Mouse (Mus musculus) lung, postnatal 0 days (tissue): ENCODE measurements around the gene Sipa1l3. TPM values are rescaled to one million over a fixed set of nuclear protein-coding genes. Genes with fewer than 3 reads are reported as not detected.

ENCODE experiments used
- ATAC-seq: fragments of 200-750 bp; cut with Nextera tagmentation; 2 replicates; pipeline ENCODE4 v1.8.0; 2017; ENCODE audit warnings: moderate library complexity
- DNase-seq: peaks from one replicate; pipeline ENCODE4 v3.0.0-alpha.2; 2016; ENCODE audit warnings: low spot score
- H3K27ac ChIP-seq: fragments of 300-500 bp; sonication (generic); 2 replicates; pipeline ENCODE4 v1.5.1; 2014; ENCODE audit warnings: antibody characterized with exemption, mild to moderate bottlenecking, low read length, mixed read lengths
- H3K27me3 ChIP-seq: fragments of 300-500 bp; sonication (generic); replicated peaks from 2 replicates; pipeline ENCODE4 v1.6.1; 2014; ENCODE audit warnings: low read length, mixed read lengths; ENCODE audit not compliant: insufficient read depth
- H3K36me3 ChIP-seq: fragments of 300-500 bp; sonication (generic); 2 replicates; pipeline ENCODE4 v1.6.1; 2014; ENCODE audit warnings: low read length, mixed read lengths; ENCODE audit not compliant: insufficient read depth
- H3K4me1 ChIP-seq: fragments of 300-500 bp; sonication (generic); 2 replicates; pipeline ENCODE4 v1.6.1; 2014; ENCODE audit warnings: antibody characterized with exemption, low read depth, low read length, mixed read lengths; ENCODE audit not compliant: insufficient read depth
- H3K4me2 ChIP-seq: fragments of 300-500 bp; sonication (generic); replicated peaks from 2 replicates; pipeline ENCODE4 v1.6.1; 2014; ENCODE audit warnings: low read depth, mild to moderate bottlenecking, low read length, moderate library complexity, mixed read lengths
- H3K4me3 ChIP-seq: fragments of 300-500 bp; sonication (generic); 2 replicates; pipeline ENCODE4 v1.5.1; 2014; ENCODE audit warnings: low read depth, low read length
- H3K9ac ChIP-seq: fragments of 300-500 bp; sonication (generic); replicated peaks from 2 replicates; pipeline ENCODE4 v1.6.1; 2014; ENCODE audit warnings: low read depth, mild to moderate bottlenecking
- H3K9me3 ChIP-seq: fragments of 300-500 bp; sonication (generic); 2 replicates; pipeline ENCODE4 v1.6.1; 2016; ENCODE audit warnings: low read length, mixed read lengths
- CTCF ChIP-seq: IDR thresholded peaks from 2 replicates; pipeline ENCODE4 v1.5.1; 2016; ENCODE audit warnings: antibody characterized with exemption, mild to moderate bottlenecking
- EP300 ChIP-seq: IDR thresholded peaks from 2 replicates; pipeline ENCODE4 v1.6.1; 2016; ENCODE audit warnings: antibody characterized with exemption, mild to moderate bottlenecking, control low read depth
- WGBS: fragments of 180-500 bp; shearing (Covaris S2); extraction: QIAGEN DNeasy Blood & Tissue Kit; methylation state at CpG from one replicate; pipeline ENCODE4 v1.1.7; 2014; 5-methylcytosine and 5-hydroxymethylcytosine counted together
- polyA plus RNA-seq: library from polyadenylated mRNA; unstranded; fragments of >200 nt; fragmentation: Nextera tagmentation; extraction: Ambion mirVana; gene quantifications from 2 replicates; pipeline ENCODE4 v1.2.1, GENCODE M21; 2015

Gene Sipa1l3
- polyA plus RNA-seq, 1 experiment from 2014 or later: 18.5 TPM

DNA sequence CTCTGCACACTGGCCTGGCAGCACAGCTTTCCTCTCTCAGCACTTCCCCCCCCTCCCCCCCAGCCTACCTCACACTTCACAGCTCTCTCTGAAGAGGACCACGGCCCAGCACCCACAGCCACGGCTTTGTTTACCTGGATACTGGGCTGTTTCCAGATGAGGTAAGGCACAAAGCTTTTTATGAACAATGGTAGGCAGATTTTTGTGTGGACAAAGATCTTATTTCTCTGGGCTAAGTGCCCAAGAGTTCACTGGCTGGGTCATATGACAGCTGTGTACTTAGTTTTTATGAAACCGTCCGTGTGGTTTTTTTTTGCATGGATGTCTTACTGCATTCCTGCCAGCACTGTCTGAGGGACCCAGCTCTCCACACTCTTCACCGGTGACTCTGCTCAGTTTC lies 93.8 kb downstream of the Sipa1l3 start:
- Histone ChIP-seq H3K27ac (peak overlapping the region; percentile 82), H3K4me1 (peaks cover 25% of the 10 kb centered on the region), H3K9me3 (no peaks in the 10 kb centered on the region), H3K27me3 (no peaks in the 10 kb centered on the region), H3K4me3 (no peak overlapping the region), H3K9ac (no peak overlapping the region), H3K36me3 (no peaks in the 10 kb centered on the region), H3K4me2 (peak overlapping the region; percentile 31; the same call in 1 of the 2 replicates)
- 10% methylated on average over 5 of the region's 5 CpGs for WGBS
- ATAC-seq (peak; percentile 88), DNase-seq (peak; percentile 94)
- TF ChIP-seq CTCF (peak; percentile 56), EP300 (peak; percentile 62)

DNA sequence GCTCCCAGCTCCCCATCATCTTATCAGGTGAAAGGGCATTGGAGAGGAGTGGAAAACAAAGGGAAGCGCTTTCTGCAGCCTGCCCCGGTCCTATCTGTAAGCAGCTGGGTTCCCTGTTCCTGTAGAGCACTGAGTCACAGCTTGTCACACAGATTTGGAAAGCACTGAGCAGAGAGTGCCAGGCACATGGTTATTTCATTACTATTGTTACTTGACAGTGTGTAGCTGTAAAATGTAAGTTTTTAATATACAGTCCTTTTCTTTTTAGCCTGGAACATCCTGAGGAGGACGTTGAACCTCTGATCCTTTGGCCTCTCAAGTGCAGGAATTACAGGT lies 96.6 kb downstream of the Sipa1l3 start:
- H3K36me3 ChIP-seq: no peaks in the 10 kb centered on the region
- no peak for ATAC-seq
- no peaks in the 10 kb centered on the region for H3K27me3 ChIP-seq
- no peak overlapping the region for H3K27ac ChIP-seq
- no peak overlapping the region for H3K4me2 ChIP-seq
- TF ChIP-seq EP300: no peak
- no peak for TF ChIP-seq CTCF
- no peaks in the 10 kb centered on the region for H3K9me3 ChIP-seq
- peak; percentile 4 for DNase-seq
- H3K9ac ChIP-seq: no peak overlapping the region
- H3K4me3 ChIP-seq: no peak overlapping the region
- 46% methylated on average over 3 of the region's 3 CpGs for WGBS
- H3K4me1 ChIP-seq: peaks cover 37% of the 10 kb centered on the region

DNA sequence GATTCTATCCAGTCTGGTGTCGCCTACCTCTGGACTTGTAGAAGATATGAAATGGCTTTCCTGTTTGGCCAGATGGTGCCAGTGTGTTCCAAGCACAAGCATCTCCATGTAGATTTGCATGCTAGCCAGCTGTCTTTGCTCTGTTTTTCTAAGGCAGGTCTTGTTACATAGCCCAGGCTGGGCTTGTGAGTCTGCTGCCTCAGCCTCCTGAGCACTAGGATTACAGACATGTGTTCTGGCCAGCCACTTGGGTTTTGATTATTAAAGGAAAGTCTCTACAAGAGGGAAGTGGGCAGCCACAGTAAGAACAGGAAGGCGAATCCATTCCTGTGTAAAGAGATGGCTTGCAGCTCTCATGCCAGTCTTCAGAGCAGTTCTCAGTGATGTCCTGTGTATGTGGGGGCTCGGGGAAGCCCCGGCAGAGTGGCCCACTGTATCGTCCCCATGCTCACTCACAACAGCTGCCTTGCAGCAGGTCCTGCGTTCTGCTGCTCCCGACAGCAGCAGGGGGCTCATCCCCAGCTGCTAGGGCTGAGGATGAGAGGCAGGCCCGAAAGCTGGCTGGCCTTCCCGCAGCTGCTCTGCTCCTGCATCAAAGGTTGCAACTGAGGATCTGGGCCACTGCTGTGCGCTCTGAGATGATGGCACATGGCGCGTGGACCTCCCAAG lies 97.1 kb downstream of the Sipa1l3 start:
- 61% methylated on average over 12 of the region's 12 CpGs for WGBS
- peaks cover 37% of the 10 kb centered on the region for H3K4me1 ChIP-seq
- no peaks in the 10 kb centered on the region for H3K36me3 ChIP-seq
- TF ChIP-seq EP300 (no peak), CTCF (no peak)
- ATAC-seq: no peak
- H3K27me3 ChIP-seq: no peaks in the 10 kb centered on the region
- H3K27ac ChIP-seq: no peak overlapping the region
- H3K4me3 ChIP-seq: no peak overlapping the region
- H3K4me2 ChIP-seq: no peak overlapping the region
- DNase-seq: peak; percentile 4
- no peaks in the 10 kb centered on the region for H3K9me3 ChIP-seq
- H3K9ac ChIP-seq: no peak overlapping the region

DNA sequence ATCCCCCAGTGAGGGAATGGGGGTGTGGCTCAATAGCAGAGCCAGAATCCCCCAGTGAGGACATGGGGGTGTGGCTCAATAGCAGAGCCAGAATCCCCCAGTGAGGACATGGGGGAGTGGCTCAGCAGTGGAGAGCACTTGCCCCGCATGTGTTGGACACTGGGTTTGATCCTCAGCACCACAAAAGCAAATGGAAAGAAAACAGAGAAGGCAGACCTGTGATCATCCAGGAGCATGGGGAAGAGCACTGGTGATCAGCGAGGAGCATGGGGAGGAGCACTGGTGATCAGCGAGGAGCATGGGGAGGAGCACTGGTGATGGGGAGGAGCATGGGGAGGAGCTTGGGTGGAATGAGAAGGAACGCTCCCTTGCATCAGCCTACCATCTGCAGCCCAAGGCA lies 98.6 kb downstream of the Sipa1l3 start:
- no peak overlapping the region for H3K4me2 ChIP-seq
- H3K36me3 ChIP-seq: no peaks in the 10 kb centered on the region
- H3K27me3 ChIP-seq: no peaks in the 10 kb centered on the region
- DNase-seq (no peak), ATAC-seq (no peak)
- H3K9me3 ChIP-seq: no peaks in the 10 kb centered on the region
- H3K27ac ChIP-seq: no peak overlapping the region
- WGBS: 40% methylated on average over 4 of the region's 4 CpGs
- no peak overlapping the region for H3K9ac ChIP-seq
- H3K4me1 ChIP-seq: peaks cover 25% of the 10 kb centered on the region
- TF ChIP-seq CTCF (no peak), EP300 (no peak)
- H3K4me3 ChIP-seq: no peak overlapping the region

DNA sequence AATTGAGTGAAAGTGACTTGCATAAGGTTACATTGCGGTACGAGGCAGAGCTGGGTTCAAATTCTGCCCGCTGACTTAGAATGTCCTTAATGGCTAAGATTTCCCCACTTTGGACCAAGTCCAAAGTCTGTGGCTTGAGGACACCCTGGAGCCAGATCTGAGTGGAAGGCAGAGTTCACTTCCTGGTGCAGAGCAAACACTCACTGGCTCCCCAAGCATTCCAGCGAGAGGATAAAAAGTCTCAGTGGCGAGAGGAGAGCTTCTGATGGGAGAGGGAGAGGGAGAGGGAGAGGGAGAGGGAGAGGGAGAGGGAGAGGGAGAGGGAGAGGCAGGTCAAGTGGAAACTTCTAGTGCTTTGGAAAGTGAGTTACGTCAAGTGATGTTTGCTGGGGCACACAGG lies 100.2 kb downstream of the Sipa1l3 start:
- WGBS: 26% methylated on average over 6 of the region's 6 CpGs
- no peak overlapping the region for H3K4me3 ChIP-seq
- H3K4me1 ChIP-seq: peaks cover 19% of the 10 kb centered on the region
- no peaks in the 10 kb centered on the region for H3K9me3 ChIP-seq
- DNase-seq: peak; percentile 94
- no peaks in the 10 kb centered on the region for H3K27me3 ChIP-seq
- TF ChIP-seq CTCF (no peak), EP300 (peak; percentile 95)
- no peaks in the 10 kb centered on the region for H3K36me3 ChIP-seq
- ATAC-seq: peak; percentile 87
- no peak overlapping the region for H3K9ac ChIP-seq
- H3K4me2 ChIP-seq: no peak overlapping the region
- peak overlapping the region; percentile 75; the same call in 1 of the 2 replicates for H3K27ac ChIP-seq

DNA sequence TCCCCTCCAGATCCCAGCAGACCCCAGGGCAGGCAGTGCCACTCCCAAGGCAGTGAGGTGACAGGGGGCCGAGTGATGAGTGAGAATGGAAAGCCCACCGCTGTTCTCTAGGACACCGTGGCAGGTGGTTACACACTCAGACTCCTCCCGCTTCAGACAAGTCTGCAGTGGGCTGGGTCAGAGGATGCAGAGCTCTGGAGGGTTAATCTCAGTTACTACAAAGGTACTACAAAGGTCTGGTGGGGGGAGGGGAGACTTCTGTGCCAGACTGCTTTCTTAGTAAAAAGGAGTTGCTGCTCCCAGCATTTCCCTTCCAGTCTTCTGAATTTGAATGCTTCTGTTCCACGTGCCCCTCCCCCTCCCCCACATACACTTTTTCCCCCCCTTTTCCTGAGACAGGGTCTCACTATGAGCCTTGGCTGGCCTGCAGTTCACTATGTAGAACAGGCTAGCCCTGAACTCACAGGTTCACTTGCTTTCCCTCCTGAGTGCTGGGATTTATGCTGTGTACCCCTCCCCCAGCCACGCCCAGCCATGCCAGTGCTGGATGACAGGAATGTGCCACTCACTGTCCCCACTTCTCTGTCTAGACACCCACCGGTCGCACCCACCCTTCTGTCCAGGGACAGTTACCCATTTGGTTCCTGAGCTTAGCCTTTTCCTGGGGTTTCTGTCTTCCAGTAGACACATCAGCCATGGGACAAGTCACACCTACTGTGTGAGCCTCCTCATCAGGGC lies 100.9 kb downstream of the Sipa1l3 start:
- Histone ChIP-seq H3K27me3 (no peaks in the 10 kb centered on the region), H3K36me3 (no peaks in the 10 kb centered on the region), H3K9ac (no peak overlapping the region), H3K9me3 (no peaks in the 10 kb centered on the region), H3K4me1 (peaks cover 19% of the 10 kb centered on the region), H3K27ac (peak overlapping the region; percentile 75), H3K4me2 (no peak overlapping the region), H3K4me3 (no peak overlapping the region)
- TF ChIP-seq EP300 (no peak), CTCF (no peak)
- DNase-seq: peak; percentile 76
- 36% methylated on average over 8 of the region's 8 CpGs for WGBS
- ATAC-seq: peak; percentile 57
